Mouse (Mus musculus): ENCODE measurements around the gene Spaca9. TPM values are rescaled to one million over a fixed set of nuclear protein-coding genes. Genes with fewer than 3 reads are reported as not detected.

Gene Spaca9
- polyA plus RNA-seq, 1 experiment from 2014 or later, result 2.7 TPM

Small RNA genes within 50 kb of the gene (microRNA-seq; reads per million reads assigned to microRNA genes)
- not detected for gene Mir3088

Other genes starting within 250 kb of the Spaca9 start
- 0.43 TPM in 1 of 2 replicates, not detected in the other for gene 1700007K13Rik, start 233.4 kb downstream of the Spaca9 start, polyA plus RNA-seq (2014; fragmentation: Nextera tagmentation; extraction: Ambion mirVana)
- gene Mrps2, start 231.7 kb downstream of the Spaca9 start, polyA plus RNA-seq (2014; fragmentation: Nextera tagmentation; extraction: Ambion mirVana), result 47.9 and 50.9 TPM in 2 replicates
- not detected in 2 replicates for gene Gbgt1, start 202.8 kb downstream of the Spaca9 start, polyA plus RNA-seq (2014; fragmentation: Nextera tagmentation; extraction: Ambion mirVana)
- gene Gm10134, start 193.6 kb downstream of the Spaca9 start, polyA plus RNA-seq (2014; fragmentation: Nextera tagmentation; extraction: Ambion mirVana), result 0.86 and 1.1 TPM in 2 replicates
- 20.1 and 21.1 TPM in 2 replicates for gene Ralgds, start 186.6 kb downstream of the Spaca9 start, polyA plus RNA-seq (2014; fragmentation: Nextera tagmentation; extraction: Ambion mirVana)
- not detected in 2 replicates for gene Cel, start 136.3 kb downstream of the Spaca9 start, polyA plus RNA-seq (2014; fragmentation: Nextera tagmentation; extraction: Ambion mirVana)
- gene Gtf3c5, start 116.0 kb downstream of the Spaca9 start, polyA plus RNA-seq (2014; fragmentation: Nextera tagmentation; extraction: Ambion mirVana), result 20.0 and 20.7 TPM in 2 replicates
- 0.23 and 0.43 TPM in 2 replicates for gene Gfi1b, start 77.7 kb downstream of the Spaca9 start, polyA plus RNA-seq (2014; fragmentation: Nextera tagmentation; extraction: Ambion mirVana)
- gene Tsc1, start 58.5 kb downstream of the Spaca9 start, polyA plus RNA-seq (2014; fragmentation: Nextera tagmentation; extraction: Ambion mirVana), result 12.9 and 14.9 TPM in 2 replicates
- 0.24 and 0.54 TPM in 2 replicates for gene Ak8, start 437 bp upstream of the Spaca9 start, polyA plus RNA-seq (2014; fragmentation: Nextera tagmentation; extraction: Ambion mirVana)
- gene Gtf3c4, start 140.6 kb upstream of the Spaca9 start, polyA plus RNA-seq (2014; fragmentation: Nextera tagmentation; extraction: Ambion mirVana), result 13.0 and 13.9 TPM in 2 replicates
- gene Ddx31, start 140.7 kb upstream of the Spaca9 start, polyA plus RNA-seq (2014; fragmentation: Nextera tagmentation; extraction: Ambion mirVana), result 7.1 and 8.6 TPM in 2 replicates
- not detected in 2 replicates for gene Barhl1, start 216.9 kb upstream of the Spaca9 start, polyA plus RNA-seq (2014; fragmentation: Nextera tagmentation; extraction: Ambion mirVana)

Data from heart, embryonic 14.5 days (tissue).